Mouse (Mus musculus) midbrain, embryonic 10.5 days (tissue): ENCODE measurements around the gene Ppm1g. TPM values are rescaled to one million over a fixed set of nuclear protein-coding genes. Genes with fewer than 3 reads are reported as not detected.

Source experiments
- DNase-seq: peaks from one replicate; pipeline ENCODE4 v3.0.0-alpha.2; 2017; ENCODE audit warnings: low spot score
- H3K27ac ChIP-seq: fragments of 300-500 bp; sonication (generic); replicated peaks from 2 replicates; pipeline ENCODE4 v1.5.1; 2016; ENCODE audit warnings: mild to moderate bottlenecking
- H3K27me3 ChIP-seq: fragments of 300-500 bp; sonication (generic); 2 replicates; pipeline ENCODE4 v1.6.1; 2016; ENCODE audit warnings: low read depth, mild to moderate bottlenecking; ENCODE audit not compliant: poor library complexity, severe bottlenecking
- H3K36me3 ChIP-seq: fragments of 300-500 bp; sonication (generic); 2 replicates; pipeline ENCODE4 v1.6.1; 2016; ENCODE audit warnings: mild to moderate bottlenecking, moderate library complexity
- H3K4me1 ChIP-seq: fragments of 300-500 bp; sonication (generic); 2 replicates; pipeline ENCODE4 v1.6.1; 2016
- H3K4me3 ChIP-seq: fragments of 300-500 bp; sonication (generic); 2 replicates; pipeline ENCODE4 v1.5.1; 2016; ENCODE audit warnings: mild to moderate bottlenecking, moderate library complexity
- H3K9me3 ChIP-seq: fragments of 300-500 bp; sonication (generic); replicated peaks from 2 replicates; pipeline ENCODE4 v1.6.1; 2016; ENCODE audit warnings: mild to moderate bottlenecking
- WGBS: fragments of 180-500 bp; shearing (Covaris S2); methylation state at CpG from one replicate; pipeline ENCODE4 v1.1.7; 2016; 5-methylcytosine and 5-hydroxymethylcytosine counted together
- polyA plus RNA-seq: library from polyadenylated mRNA; unstranded; fragments of >200 nt; fragmentation: Nextera tagmentation; extraction: Ambion mirVana; gene quantifications from 2 replicates; pipeline ENCODE4 v1.2.1, GENCODE M21; 2016

The Ppm1g gene
- polyA plus RNA-seq, 1 experiment from 2014 or later = 214 TPM

DNA sequence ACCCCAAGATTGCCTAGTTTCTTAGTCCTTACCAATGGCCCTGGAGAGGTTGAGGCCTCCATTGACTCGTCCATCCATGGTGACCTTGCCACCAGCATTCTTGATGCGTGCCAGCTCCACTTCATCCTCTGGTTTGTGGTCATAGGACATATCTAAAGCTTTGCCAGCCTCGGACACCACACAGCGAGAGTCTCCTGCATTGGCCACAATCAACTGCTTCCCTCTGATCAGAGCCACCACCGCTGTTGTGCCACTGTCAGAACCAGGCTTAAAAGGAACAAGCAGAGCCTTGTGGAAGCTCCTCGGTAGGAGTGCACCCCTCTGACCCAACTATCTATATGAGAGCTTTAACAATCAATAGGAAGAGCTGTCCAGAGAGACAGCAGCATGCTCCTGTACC, 16.1 kb downstream of the Ppm1g start:
- Histone ChIP-seq H3K9me3 (peaks cover 6% of the 10 kb centered on the region), H3K27me3 (no peaks in the 10 kb centered on the region), H3K36me3 (peaks cover 81% of the 10 kb centered on the region), H3K4me3 (no peak overlapping the region), H3K4me1 (peaks cover 27% of the 10 kb centered on the region), H3K27ac (no peak overlapping the region)
- no peak for DNase-seq
- WGBS = 91% methylated on average over 6 of the region's 6 CpGs

GRCm38 (mm10) chr5:31203866-31204265, 16.6 kb downstream of the Ppm1g start:
- Histone ChIP-seq H3K9me3 (peaks cover 6% of the 10 kb centered on the region), H3K36me3 (peaks cover 86% of the 10 kb centered on the region), H3K27me3 (no peaks in the 10 kb centered on the region), H3K27ac (no peak overlapping the region), H3K4me3 (no peak overlapping the region), H3K4me1 (peaks cover 27% of the 10 kb centered on the region)
- no peak for DNase-seq
- 93% methylated on average over 2 of the region's 2 CpGs for WGBS

GRCm38 (mm10) chr5:31202933-31203332, 17.6 kb downstream of the Ppm1g start:
- Histone ChIP-seq H3K4me1 (peaks cover 27% of the 10 kb centered on the region), H3K27me3 (no peaks in the 10 kb centered on the region), H3K4me3 (peak overlapping the region; percentile 84), H3K27ac (peak overlapping the region; percentile 96), H3K36me3 (peaks cover 86% of the 10 kb centered on the region), H3K9me3 (peaks cover 6% of the 10 kb centered on the region)
- 87% methylated on average over 7 of the region's 7 CpGs for WGBS
- no peak for DNase-seq

DNA sequence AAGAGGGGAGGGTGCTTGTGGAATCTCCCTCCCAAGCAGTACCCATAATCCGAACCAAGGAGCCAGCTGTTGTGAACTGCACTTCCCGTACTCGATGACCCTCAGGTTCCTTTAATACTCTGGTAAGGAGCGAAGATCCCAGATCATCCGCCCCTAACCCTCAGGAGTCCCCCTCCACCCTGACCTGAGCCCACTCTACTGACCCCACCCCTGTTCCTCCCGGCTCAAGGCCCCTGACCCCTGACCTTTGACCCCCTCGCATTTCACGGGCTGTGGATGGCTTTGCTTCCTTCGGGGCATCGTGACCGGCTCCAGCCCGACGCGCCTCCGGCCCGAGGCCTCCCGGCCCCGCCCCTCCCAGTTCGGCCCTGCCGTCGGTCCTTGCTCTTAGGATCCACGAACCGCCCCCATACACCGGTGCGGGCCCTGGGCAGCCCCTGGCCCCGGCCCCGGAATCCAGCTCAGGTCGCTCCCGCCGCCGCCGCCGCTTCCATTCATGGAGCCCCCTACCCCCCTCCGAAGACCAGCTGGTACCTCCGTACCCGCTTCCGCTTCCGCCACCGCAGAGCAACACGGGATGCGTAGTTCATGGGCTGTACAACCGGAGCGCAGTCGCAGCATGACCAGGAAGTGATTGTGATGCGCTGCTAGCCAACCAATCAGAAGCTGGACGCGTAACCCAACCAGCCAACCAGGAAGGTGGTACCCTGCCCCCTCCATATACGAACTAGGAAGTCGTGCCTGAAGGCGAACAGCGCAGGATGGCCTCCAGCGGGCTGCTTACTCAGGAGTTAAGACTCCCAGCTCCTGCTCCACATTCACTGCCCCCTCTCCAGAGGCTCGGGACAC, 18.5 kb downstream of the Ppm1g start, which contains the start of gene Zfp513:
Gene Zfp513, minus strand, starts transcription at position 562 of the 849 bp plus-strand sequence.
- peaks cover 86% of the 10 kb centered on the region for H3K36me3 ChIP-seq
- peak within 1 kb of the TSS; percentile 84 for H3K4me3 ChIP-seq
- whole genome bisulfite sequencing = under 1% methylated on average over 53 of the region's 53 CpGs

DNA sequence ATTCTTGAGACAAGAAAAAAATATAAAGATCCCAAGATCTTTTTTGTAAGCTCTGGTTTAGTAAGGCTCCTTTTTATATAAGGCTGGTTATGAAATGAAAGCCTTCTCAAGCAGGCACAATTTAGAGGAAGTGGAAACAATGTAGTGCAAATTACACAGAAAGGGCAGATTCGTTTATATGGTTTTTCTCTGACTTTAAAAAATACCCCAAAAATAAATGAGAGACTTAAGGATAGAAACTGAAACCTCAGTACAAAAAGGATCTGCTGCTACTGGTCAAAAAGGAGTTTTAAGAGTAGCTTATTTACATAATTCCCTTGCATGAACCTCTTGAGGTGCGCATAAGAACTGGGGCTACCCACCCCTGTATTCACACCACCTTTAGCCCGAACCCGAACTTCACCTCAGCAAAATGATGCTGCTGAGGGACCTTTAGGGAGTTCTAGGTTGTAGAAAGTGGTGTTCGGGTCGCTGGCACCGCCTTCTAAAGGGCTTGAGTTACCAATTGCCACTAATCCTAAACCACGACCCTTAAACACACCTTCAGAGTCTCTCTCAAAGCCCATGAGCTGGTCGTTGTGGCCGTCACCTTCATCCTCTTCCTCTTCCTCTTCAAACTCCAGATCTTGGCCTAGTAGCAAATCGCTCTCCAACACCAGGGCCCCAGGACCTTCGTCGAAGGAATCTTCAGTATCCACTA, 19.3 kb downstream of the Ppm1g start:
- H3K36me3 ChIP-seq = peaks cover 87% of the 10 kb centered on the region
- peak overlapping the region; percentile 84 for H3K4me3 ChIP-seq
- H3K4me1 ChIP-seq = peaks cover 27% of the 10 kb centered on the region
- H3K9me3 ChIP-seq = peaks cover 6% of the 10 kb centered on the region
- 24% methylated on average over 13 of the region's 13 CpGs for WGBS
- peak overlapping the region; percentile 96 for H3K27ac ChIP-seq
- DNase-seq = no peak
- H3K27me3 ChIP-seq = no peaks in the 10 kb centered on the region

More for the DNA sequence above, 18.5 kb downstream of the Ppm1g start, which contains the start of gene Zfp513:
- peak within 1 kb of the TSS; percentile 96 for H3K27ac ChIP-seq
- H3K9me3 ChIP-seq = peaks cover 6% of the 10 kb centered on the region
- H3K27me3 ChIP-seq = no peaks in the 10 kb centered on the region
- peak; percentile 97 for DNase-seq
- H3K4me1 ChIP-seq = peaks cover 27% of the 10 kb centered on the region

- H3K36me3 ChIP-seq = peaks cover 87% of the 10 kb centered on the region
- no peak overlapping the region for H3K27ac ChIP-seq
- no peaks in the 10 kb centered on the region for H3K27me3 ChIP-seq
- peaks cover 6% of the 10 kb centered on the region for H3K9me3 ChIP-seq
- peak overlapping the region; percentile 84 for H3K4me3 ChIP-seq
- peaks cover 27% of the 10 kb centered on the region for H3K4me1 ChIP-seq
- 90% methylated on average over 27 of the region's 27 CpGs for WGBS
- DNase-seq = no peak
These were observed 20.1 kb downstream of the Ppm1g start for GRCm38 (mm10) chr5:31200327-31200768.

- WGBS = 90% methylated on average over 9 of the region's 9 CpGs
- H3K36me3 ChIP-seq = peaks cover 87% of the 10 kb centered on the region
- H3K4me1 ChIP-seq = peaks cover 27% of the 10 kb centered on the region
- no peak overlapping the region for H3K27ac ChIP-seq
- H3K27me3 ChIP-seq = no peaks in the 10 kb centered on the region
- peak overlapping the region; percentile 84; the same call in 1 of the 2 replicates for H3K4me3 ChIP-seq
- DNase-seq = no peak
- H3K9me3 ChIP-seq = peaks cover 6% of the 10 kb centered on the region
These were observed 20.6 kb downstream of the Ppm1g start for GRCm38 (mm10) chr5:31199893-31200292.

GRCm38 (mm10) chr5:31199321-31199892, 21.1 kb downstream of the Ppm1g start:
- peak overlapping the region; percentile 84; the same call in 1 of the 2 replicates for H3K4me3 ChIP-seq
- H3K4me1 ChIP-seq = peaks cover 30% of the 10 kb centered on the region
- DNase-seq = no peak
- no peak overlapping the region for H3K27ac ChIP-seq
- H3K9me3 ChIP-seq = peaks cover 6% of the 10 kb centered on the region
- 93% methylated on average over 19 of the region's 19 CpGs for WGBS
- H3K27me3 ChIP-seq = no peaks in the 10 kb centered on the region
- peaks cover 87% of the 10 kb centered on the region for H3K36me3 ChIP-seq

- H3K27ac ChIP-seq = no peak overlapping the region
- H3K9me3 ChIP-seq = peaks cover 6% of the 10 kb centered on the region
- no peaks in the 10 kb centered on the region for H3K27me3 ChIP-seq
- WGBS = 87% methylated on average over 5 of the region's 5 CpGs
- H3K36me3 ChIP-seq = peaks cover 82% of the 10 kb centered on the region
- no peak for DNase-seq
- no peak overlapping the region for H3K4me3 ChIP-seq
- H3K4me1 ChIP-seq = peaks cover 37% of the 10 kb centered on the region
These were observed 21.7 kb downstream of the Ppm1g start for GRCm38 (mm10) chr5:31198616-31199320.

DNA sequence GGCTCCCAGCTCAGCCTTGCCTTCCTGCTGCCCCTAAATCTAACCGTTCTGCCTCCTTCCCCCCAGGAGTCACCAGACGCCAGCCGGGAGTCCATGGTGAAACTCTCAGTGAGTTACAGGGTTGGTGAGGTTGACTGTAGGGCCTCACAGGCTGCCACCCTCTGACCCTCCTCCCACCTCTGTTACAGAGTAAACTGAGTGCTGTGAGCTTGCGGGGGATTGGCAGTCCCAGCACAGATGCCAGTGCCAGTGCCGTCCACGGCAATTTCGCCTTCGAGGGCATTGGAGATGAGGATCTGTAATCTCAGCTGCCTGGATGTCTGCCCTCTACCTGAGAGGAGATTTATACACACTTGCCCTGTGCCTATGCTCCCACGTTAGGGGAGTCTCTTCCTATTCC, 22.3 kb downstream of the Ppm1g start:
- peaks cover 37% of the 10 kb centered on the region for H3K4me1 ChIP-seq
- H3K4me3 ChIP-seq = no peak overlapping the region
- H3K27me3 ChIP-seq = no peaks in the 10 kb centered on the region
- no peak overlapping the region for H3K27ac ChIP-seq
- peaks cover 6% of the 10 kb centered on the region for H3K9me3 ChIP-seq
- DNase-seq = no peak
- peaks cover 76% of the 10 kb centered on the region for H3K36me3 ChIP-seq
- WGBS = 90% methylated on average over 9 of the region's 9 CpGs

GRCm38 (mm10) chr5:31197072-31197471, 23.4 kb downstream of the Ppm1g start:
- WGBS = 95% methylated on average over 12 of the region's 12 CpGs
- peaks cover 6% of the 10 kb centered on the region for H3K9me3 ChIP-seq
- no peak for DNase-seq
- H3K27ac ChIP-seq = no peak overlapping the region
- H3K36me3 ChIP-seq = peaks cover 68% of the 10 kb centered on the region
- no peaks in the 10 kb centered on the region for H3K27me3 ChIP-seq
- no peak overlapping the region for H3K4me3 ChIP-seq
- peaks cover 34% of the 10 kb centered on the region for H3K4me1 ChIP-seq

- Histone ChIP-seq H3K27me3 (no peaks in the 10 kb centered on the region), H3K36me3 (peaks cover 73% of the 10 kb centered on the region), H3K4me1 (peaks cover 37% of the 10 kb centered on the region), H3K27ac (no peak overlapping the region), H3K9me3 (peaks cover 6% of the 10 kb centered on the region), H3K4me3 (0 out of 2 replicates have a peak overlapping the region, but pooled peaks have one; percentile 4)
- 95% methylated on average over 10 of the region's 10 CpGs for WGBS
- DNase-seq = no peak
These were observed 24.3 kb downstream of the Ppm1g start for GRCm38 (mm10) chr5:31196207-31196606.
